Mouse (Mus musculus) C2C12 (cell line): ENCODE measurements at regions not wholly inside any gene's neighbourhood (a gene's known extent, or its start where the extent isn't known, plus 50 kb on each side); places are given as distances from the start of the nearest gene placed in this dataset.

Source experiments
- CEBPB ChIP-seq: IDR thresholded peaks from one replicate; pipeline ENCODE4 v1.6.1; 2011; ENCODE audit warnings: low read depth, mild to moderate bottlenecking, control low read depth, moderate library complexity
- CTCF ChIP-seq: IDR thresholded peaks from one replicate; pipeline ENCODE4 v1.5.1; 2011; ENCODE audit not compliant: control insufficient read depth, insufficient read depth, insufficient read length

DNA sequence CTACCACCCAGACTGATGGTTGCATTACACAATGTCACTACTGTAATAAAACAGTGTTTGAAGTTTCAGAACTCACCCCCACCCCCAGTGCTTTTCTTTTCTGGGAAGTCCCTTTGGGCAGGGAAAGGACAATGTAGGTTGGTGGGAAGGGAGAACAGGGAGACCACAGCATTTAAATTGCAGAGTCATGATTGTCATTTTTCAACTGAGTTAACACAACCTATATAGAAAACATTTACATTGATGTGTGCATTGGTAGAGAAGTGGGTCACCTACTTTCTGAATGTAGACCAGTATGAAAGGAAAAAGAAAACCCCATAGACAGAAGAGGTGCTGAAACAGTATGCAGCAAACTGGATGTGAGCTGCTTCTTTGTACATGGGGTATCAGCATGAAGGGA is 264.0 kb upstream of the Robo2 start:
- TF ChIP-seq CEBPB, result no peak
- TF ChIP-seq CTCF, result no peak
